Mouse (Mus musculus) erythroblast, embryonic 14.5 days (primary cell): ENCODE results near the gene AI413582.

Source experiments
- GATA1 ChIP-seq: IDR thresholded peaks from 2 replicates; pipeline ENCODE4 v1.6.1; 2012; ENCODE audit warnings: low read length, inconsistent platforms, mixed read lengths
- TAL1 ChIP-seq: IDR thresholded peaks from 3 replicates; pipeline ENCODE4 v1.6.1; 2012; ENCODE audit warnings: low read length, inconsistent platforms, mixed read lengths

GRCm38 (mm10) chr17:27591826-27592564 lies 26.4 kb upstream of the AI413582 start:
- TF ChIP-seq TAL1 (no peak), GATA1 (no peak)
